Mouse (Mus musculus): ENCODE data around the gene Gm49322. TPM values are rescaled to one million over a fixed set of nuclear protein-coding genes. Genes with fewer than 3 reads are reported as not detected.

The Gm49322 gene
- polyA plus RNA-seq, 1 experiment from 2014 or later, result 1.4 TPM

DNA sequence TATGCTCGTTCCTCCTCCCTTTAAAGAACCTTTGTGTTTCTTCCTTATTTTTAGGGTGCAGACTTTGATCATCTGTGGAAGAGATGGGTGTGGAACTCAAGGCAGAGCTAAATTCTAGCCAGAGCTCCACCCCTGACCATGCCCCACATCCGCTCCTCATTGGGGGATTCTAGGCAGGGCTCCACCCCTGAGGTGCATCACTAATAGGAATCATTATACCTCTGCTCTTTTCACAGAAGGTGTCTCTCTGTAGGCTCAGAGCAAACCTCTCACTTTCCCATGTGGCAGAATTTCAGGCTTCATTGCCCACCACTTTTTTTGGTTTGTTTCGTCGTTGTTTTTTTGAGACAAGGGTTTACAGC lies 53.0 kb downstream of the Gm49322 start:
- 0 out of 2 replicates have a peak overlapping the region, but pooled peaks have one; percentile 4 for H3K27ac ChIP-seq
- DNase-seq (ENCODE audit: low spot score), result no peak

GRCm38 (mm10) chr10:80659213-80659612 lies 53.4 kb downstream of the Gm49322 start:
- H3K27ac ChIP-seq, result 0 out of 2 replicates have a peak overlapping the region, but pooled peaks have one; percentile 4
- H3K9me3 ChIP-seq (replicated peaks; ENCODE audit: low read length), result no peaks in the 10 kb centered on the region
- H3K4me1 ChIP-seq (replicated peaks; ENCODE audit: insufficient read depth, low read length), result peaks cover 34% of the 10 kb centered on the region; the same call in 1 of the 2 replicates
- H3K27me3 ChIP-seq (ENCODE audit: insufficient read depth, low read length), result no peaks in the 10 kb centered on the region
- peak overlapping the region; percentile 44 for H3K4me2 ChIP-seq (ENCODE audit: low read length)
- WGBS, result 13% methylated on average over 10 of the region's 10 CpGs
- DNase-seq (ENCODE audit: low spot score) (peak; percentile 92), ATAC-seq (replicated peaks; ENCODE audit: low FRiP score, low read depth) (no peak)
- peak; percentile 79 for TF ChIP-seq CTCF (IDR thresholded peaks at IDR 0.05; ENCODE audit: low read depth)
- H3K36me3 ChIP-seq (ENCODE audit: insufficient read depth, low read length), result no peaks in the 10 kb centered on the region
- H3K9ac ChIP-seq (ENCODE audit: low read depth, low read length), result no peak overlapping the region
- no peak overlapping the region; the same call in 1 of the 2 replicates for H3K4me3 ChIP-seq (replicated peaks; ENCODE audit: low read depth, low read length)

More for the DNA sequence above, 53.0 kb downstream of the Gm49322 start:
- TF ChIP-seq CTCF (IDR thresholded peaks at IDR 0.05; ENCODE audit: low read depth), result no peak
- H3K4me2 ChIP-seq (ENCODE audit: low read length), result peak overlapping the region; percentile 44; the same call in 1 of the 2 replicates
- WGBS, result 53% methylated on average over 4 of the region's 4 CpGs
- H3K4me1 ChIP-seq (replicated peaks; ENCODE audit: insufficient read depth, low read length), result peaks cover 30% of the 10 kb centered on the region; the same call in 1 of the 2 replicates
- H3K36me3 ChIP-seq (ENCODE audit: insufficient read depth, low read length), result no peaks in the 10 kb centered on the region
- no peak for ATAC-seq (replicated peaks; ENCODE audit: low FRiP score, low read depth)
- no peaks in the 10 kb centered on the region for H3K27me3 ChIP-seq (ENCODE audit: insufficient read depth, low read length)
- H3K9me3 ChIP-seq (replicated peaks; ENCODE audit: low read length), result no peaks in the 10 kb centered on the region
- H3K9ac ChIP-seq (ENCODE audit: low read depth, low read length), result no peak overlapping the region
- no peak overlapping the region for H3K4me3 ChIP-seq (replicated peaks; ENCODE audit: low read depth, low read length)

DNA sequence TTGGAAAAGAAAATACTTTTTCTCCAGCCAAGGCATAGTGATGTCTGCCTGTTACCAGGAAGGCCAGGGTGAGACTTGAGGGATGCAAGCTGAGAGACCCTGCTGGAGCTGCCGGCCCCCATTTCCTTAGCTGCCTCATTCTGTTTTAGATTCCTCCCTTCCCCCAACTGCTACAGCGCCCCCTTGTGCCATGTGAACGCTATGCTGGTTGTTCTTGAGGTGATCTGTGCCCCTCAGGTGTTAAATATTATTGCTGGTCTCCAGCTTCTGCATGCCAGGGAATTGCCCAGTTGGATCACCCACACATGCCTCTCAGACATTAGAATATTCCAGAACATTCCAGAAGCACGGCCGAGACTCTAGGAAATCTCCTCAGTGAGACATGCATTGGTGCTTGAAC lies 55.3 kb downstream of the Gm49322 start:
- ATAC-seq (replicated peaks; ENCODE audit: low FRiP score, low read depth) (no peak), DNase-seq (ENCODE audit: low spot score) (peak; percentile 78)
- no peak overlapping the region for H3K9ac ChIP-seq (ENCODE audit: low read depth, low read length)
- TF ChIP-seq CTCF (IDR thresholded peaks at IDR 0.05; ENCODE audit: low read depth), result peak; percentile 78
- no peaks in the 10 kb centered on the region for H3K27me3 ChIP-seq (ENCODE audit: insufficient read depth, low read length)
- no peak overlapping the region for H3K4me2 ChIP-seq (ENCODE audit: low read length)
- peaks cover 39% of the 10 kb centered on the region for H3K4me1 ChIP-seq (replicated peaks; ENCODE audit: insufficient read depth, low read length)
- H3K4me3 ChIP-seq (replicated peaks; ENCODE audit: low read depth, low read length), result no peak overlapping the region
- H3K9me3 ChIP-seq (replicated peaks; ENCODE audit: low read length), result no peaks in the 10 kb centered on the region
- peaks cover under 1% of the 10 kb centered on the region for H3K36me3 ChIP-seq (ENCODE audit: insufficient read depth, low read length)
- WGBS, result 25% methylated on average over 5 of the region's 5 CpGs
- no peak overlapping the region for H3K27ac ChIP-seq

DNA sequence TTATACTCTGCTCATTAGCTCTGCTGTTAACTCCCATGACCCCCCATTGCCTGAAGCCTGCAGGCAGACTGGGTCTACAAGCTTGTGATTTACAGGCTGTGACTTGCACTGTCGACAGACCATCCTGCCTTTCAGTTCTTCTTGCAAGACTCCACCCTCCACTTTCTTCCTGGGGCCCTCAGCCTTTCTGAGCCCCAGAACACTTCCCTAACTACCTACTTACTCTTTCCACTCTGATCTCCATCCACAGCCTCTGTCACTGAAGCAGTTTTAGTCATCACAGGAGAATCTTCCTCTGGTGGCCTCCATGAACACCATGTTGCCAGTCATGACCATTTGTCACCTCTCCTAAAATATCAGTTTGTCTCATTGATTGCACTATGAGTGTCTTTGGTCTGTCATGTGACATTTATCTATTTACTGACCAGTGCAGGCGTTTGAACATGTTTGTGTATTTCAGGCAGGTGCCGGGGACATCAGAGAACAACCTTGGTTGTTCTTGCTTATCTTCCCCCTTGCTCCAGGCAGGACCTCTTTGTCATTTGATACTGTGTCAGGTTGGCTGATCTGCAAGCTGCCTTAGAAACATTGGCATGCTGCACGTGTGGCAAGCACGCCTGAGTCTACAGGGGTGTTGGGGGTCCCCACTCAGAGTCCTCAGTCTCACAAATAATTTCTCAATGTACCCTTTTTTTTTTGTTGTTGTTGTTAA lies 57.8 kb downstream of the Gm49322 start:
- Histone ChIP-seq H3K27ac (peak overlapping the region; percentile 93), H3K4me1 (replicated peaks; ENCODE audit: insufficient read depth, low read length) (peaks cover 42% of the 10 kb centered on the region), H3K9ac (ENCODE audit: low read depth, low read length) (0 out of 2 replicates have a peak overlapping the region, but pooled peaks have one; percentile 27), H3K36me3 (ENCODE audit: insufficient read depth, low read length) (peaks cover 22% of the 10 kb centered on the region), H3K27me3 (ENCODE audit: insufficient read depth, low read length) (no peaks in the 10 kb centered on the region), H3K9me3 (replicated peaks; ENCODE audit: low read length) (no peaks in the 10 kb centered on the region), H3K4me2 (ENCODE audit: low read length) (no peak overlapping the region), H3K4me3 (replicated peaks; ENCODE audit: low read depth, low read length) (no peak overlapping the region)
- DNase-seq (ENCODE audit: low spot score) (no peak), ATAC-seq (replicated peaks; ENCODE audit: low FRiP score, low read depth) (no peak)
- 31% methylated on average over 5 of the region's 5 CpGs for WGBS
- no peak for TF ChIP-seq CTCF (IDR thresholded peaks at IDR 0.05; ENCODE audit: low read depth)

DNA sequence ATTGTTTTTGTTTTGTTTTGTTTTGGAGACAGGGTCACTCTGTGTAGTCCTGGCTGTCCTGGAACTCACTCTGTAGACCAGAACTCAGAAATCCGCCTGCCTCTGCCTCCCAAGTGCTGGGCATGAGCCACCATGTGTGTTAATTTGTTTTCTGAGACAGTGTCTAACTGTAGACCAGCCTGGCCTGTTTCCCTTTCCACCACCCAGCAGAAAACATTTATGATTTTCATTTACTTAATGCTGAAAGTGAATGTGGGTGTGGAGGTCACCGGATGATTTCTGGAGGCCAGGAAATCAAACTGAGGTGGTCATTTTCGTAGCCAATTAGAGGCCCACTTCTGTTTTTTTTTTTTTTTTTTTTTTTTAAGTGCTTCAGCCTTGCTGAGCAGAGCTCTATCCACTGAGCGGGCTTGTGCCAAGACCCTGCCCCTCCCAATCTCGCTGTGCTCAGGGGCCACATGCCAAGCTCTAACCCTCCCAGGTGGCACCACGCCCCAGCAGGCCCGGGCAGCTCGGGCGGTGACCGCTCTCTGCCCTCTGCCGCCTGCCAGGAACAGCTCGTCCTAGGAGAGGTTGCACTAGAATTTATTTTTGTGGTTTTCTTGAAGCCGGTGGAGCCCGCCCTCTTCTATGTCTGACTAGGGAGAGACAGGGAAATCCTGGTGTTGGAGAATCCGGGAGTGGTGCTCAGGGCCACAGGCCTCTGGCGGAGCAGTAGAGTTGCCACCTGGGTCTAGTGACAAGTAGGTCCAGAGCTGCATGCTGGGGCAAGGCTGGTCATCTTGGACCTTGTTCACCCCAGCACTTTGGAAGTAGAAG lies 58.6 kb downstream of the Gm49322 start:
- peak; percentile 93 for DNase-seq (ENCODE audit: low spot score)
- H3K27me3 ChIP-seq (ENCODE audit: insufficient read depth, low read length), result no peaks in the 10 kb centered on the region
- H3K27ac ChIP-seq, result peak overlapping the region; percentile 93
- H3K4me3 ChIP-seq (replicated peaks; ENCODE audit: low read depth, low read length), result 0 out of 2 replicates have a peak overlapping the region, but pooled peaks have one; percentile 11
- TF ChIP-seq CTCF (IDR thresholded peaks at IDR 0.05; ENCODE audit: low read depth), result peak; percentile 12; the same call in 1 of the 2 replicates
- peaks cover 29% of the 10 kb centered on the region for H3K36me3 ChIP-seq (ENCODE audit: insufficient read depth, low read length)
- peaks cover 39% of the 10 kb centered on the region for H3K4me1 ChIP-seq (replicated peaks; ENCODE audit: insufficient read depth, low read length)
- peak; percentile 77 for ATAC-seq (replicated peaks; ENCODE audit: low FRiP score, low read depth)
- H3K9ac ChIP-seq (ENCODE audit: low read depth, low read length), result peak overlapping the region; percentile 24; the same call in 1 of the 2 replicates
- 8% methylated on average over 16 of the region's 16 CpGs for WGBS
- peak overlapping the region; percentile 44 for H3K4me2 ChIP-seq (ENCODE audit: low read length)
- H3K9me3 ChIP-seq (replicated peaks; ENCODE audit: low read length), result no peaks in the 10 kb centered on the region

DNA sequence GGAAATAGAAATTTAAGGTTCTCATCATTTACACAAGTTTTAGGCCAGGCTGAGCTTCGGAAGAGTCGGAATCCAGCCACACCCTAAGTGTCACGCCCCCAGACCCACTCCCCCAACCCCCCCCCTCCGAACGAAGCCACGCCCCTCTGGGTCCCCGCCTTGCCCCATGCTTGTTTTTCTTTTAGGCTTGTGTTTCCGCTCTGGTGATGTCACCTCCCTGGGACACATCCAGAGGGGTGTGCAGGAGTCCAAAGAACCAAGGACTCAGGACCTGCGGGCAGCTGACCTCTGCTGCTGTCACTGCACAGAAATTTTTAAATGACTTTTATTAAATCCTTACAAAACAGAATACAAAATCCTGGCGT lies 59.2 kb downstream of the Gm49322 start:
- peak overlapping the region; percentile 44 for H3K4me2 ChIP-seq (ENCODE audit: low read length)
- 0 out of 2 replicates have a peak overlapping the region, but pooled peaks have one; percentile 11 for H3K4me3 ChIP-seq (replicated peaks; ENCODE audit: low read depth, low read length)
- peak; percentile 85 for DNase-seq (ENCODE audit: low spot score)
- no peaks in the 10 kb centered on the region for H3K9me3 ChIP-seq (replicated peaks; ENCODE audit: low read length)
- no peaks in the 10 kb centered on the region for H3K27me3 ChIP-seq (ENCODE audit: insufficient read depth, low read length)
- WGBS, result 9% methylated on average over 10 of the region's 10 CpGs
- peaks cover 35% of the 10 kb centered on the region for H3K36me3 ChIP-seq (ENCODE audit: insufficient read depth, low read length)
- H3K27ac ChIP-seq, result peak overlapping the region; percentile 93
- peaks cover 39% of the 10 kb centered on the region for H3K4me1 ChIP-seq (replicated peaks; ENCODE audit: insufficient read depth, low read length)
- no peak for TF ChIP-seq CTCF (IDR thresholded peaks at IDR 0.05; ENCODE audit: low read depth)
- no peak overlapping the region for H3K9ac ChIP-seq (ENCODE audit: low read depth, low read length)
- peak; percentile 52 for ATAC-seq (replicated peaks; ENCODE audit: low FRiP score, low read depth)

Small RNA genes lying within 50 kb of the gene (microRNA-seq; reads per million reads assigned to microRNA genes)
- not detected for gene Mir6912

Other genes with a start within 250 kb of the Gm49322 start
- 0.51 and 1.0 TPM in 2 replicates for gene Plk5, start 249.6 kb upstream of the Gm49322 start, polyA plus RNA-seq (2015; fragmentation: Nextera tagmentation; extraction: Ambion mirVana)
- gene Mex3d, start 218.4 kb upstream of the Gm49322 start, polyA plus RNA-seq (2015; fragmentation: Nextera tagmentation; extraction: Ambion mirVana), result 6.6 and 7.8 TPM in 2 replicates
- gene Mbd3, start 206.5 kb upstream of the Gm49322 start, polyA plus RNA-seq (2015; fragmentation: Nextera tagmentation; extraction: Ambion mirVana), result 163 and 165 TPM in 2 replicates
- gene Uqcr11, start 199.2 kb upstream of the Gm49322 start, polyA plus RNA-seq (2015; fragmentation: Nextera tagmentation; extraction: Ambion mirVana), result 1,117 and 1,253 TPM in 2 replicates
- 76.4 and 83.7 TPM in 2 replicates for gene Tcf3, start 172.4 kb upstream of the Gm49322 start, polyA plus RNA-seq (2015; fragmentation: Nextera tagmentation; extraction: Ambion mirVana)
- not detected in 2 replicates for gene Onecut3, start 111.2 kb upstream of the Gm49322 start, polyA plus RNA-seq (2015; fragmentation: Nextera tagmentation; extraction: Ambion mirVana)
- 0.09 and 0.16 TPM in 2 replicates for gene Atp8b3, start 66.9 kb upstream of the Gm49322 start, polyA plus RNA-seq (2015; fragmentation: Nextera tagmentation; extraction: Ambion mirVana)
- 16.8 and 17.3 TPM in 2 replicates for gene Rexo1, start 44.5 kb upstream of the Gm49322 start, polyA plus RNA-seq (2015; fragmentation: Nextera tagmentation; extraction: Ambion mirVana)
- gene Klf16, start 28.7 kb upstream of the Gm49322 start, polyA plus RNA-seq (2015; fragmentation: Nextera tagmentation; extraction: Ambion mirVana), result 8.1 and 8.8 TPM in 2 replicates
- 104 and 121 TPM in 2 replicates for gene Abhd17a, start 15.7 kb upstream of the Gm49322 start, polyA plus RNA-seq (2015; fragmentation: Nextera tagmentation; extraction: Ambion mirVana)
- gene Scamp4, start 3.1 kb upstream of the Gm49322 start, polyA plus RNA-seq (2015; fragmentation: Nextera tagmentation; extraction: Ambion mirVana), result 80.7 and 87.2 TPM in 2 replicates
- 5.0 and 6.1 TPM in 2 replicates for gene Adat3, start 3.1 kb upstream of the Gm49322 start, polyA plus RNA-seq (2015; fragmentation: Nextera tagmentation; extraction: Ambion mirVana)
- gene Csnk1g2, start 16.8 kb downstream of the Gm49322 start, polyA plus RNA-seq (2015; fragmentation: Nextera tagmentation; extraction: Ambion mirVana), result 137 and 139 TPM in 2 replicates
- 62.7 and 64.5 TPM in 2 replicates for gene Btbd2, start 51.0 kb downstream of the Gm49322 start, polyA plus RNA-seq (2015; fragmentation: Nextera tagmentation; extraction: Ambion mirVana)
- gene Mknk2, start 72.1 kb downstream of the Gm49322 start, polyA plus RNA-seq (2015; fragmentation: Nextera tagmentation; extraction: Ambion mirVana), result 75.8 and 85.5 TPM in 2 replicates
- 22.3 and 26.7 TPM in 2 replicates for gene Mob3a, start 96.0 kb downstream of the Gm49322 start, polyA plus RNA-seq (2015; fragmentation: Nextera tagmentation; extraction: Ambion mirVana)
- gene Izumo4, start 96.2 kb downstream of the Gm49322 start, polyA plus RNA-seq (2015; fragmentation: Nextera tagmentation; extraction: Ambion mirVana), result 22.4 and 24.5 TPM in 2 replicates
- gene Ap3d1, start 136.2 kb downstream of the Gm49322 start, polyA plus RNA-seq (2015; fragmentation: Nextera tagmentation; extraction: Ambion mirVana), result 54.2 and 58.3 TPM in 2 replicates
- gene Dot1l, start 149.2 kb downstream of the Gm49322 start, polyA plus RNA-seq (2015; fragmentation: Nextera tagmentation; extraction: Ambion mirVana), result 9.7 and 9.9 TPM in 2 replicates
- gene Sf3a2, start 192.2 kb downstream of the Gm49322 start, polyA plus RNA-seq (2015; fragmentation: Nextera tagmentation; extraction: Ambion mirVana), result 57.1 and 61.9 TPM in 2 replicates
- 83.7 and 86.6 TPM in 2 replicates for gene Plekhj1, start 192.6 kb downstream of the Gm49322 start, polyA plus RNA-seq (2015; fragmentation: Nextera tagmentation; extraction: Ambion mirVana)
- 0.09 TPM in 1 of 2 replicates, not detected in the other for gene Amh, start 199.2 kb downstream of the Gm49322 start, polyA plus RNA-seq (2015; fragmentation: Nextera tagmentation; extraction: Ambion mirVana)
- 4.0 and 4.6 TPM in 2 replicates for gene Jsrp1, start 207.5 kb downstream of the Gm49322 start, polyA plus RNA-seq (2015; fragmentation: Nextera tagmentation; extraction: Ambion mirVana)
- 1,422 and 1,480 TPM in 2 replicates for gene Oaz1, start 220.6 kb downstream of the Gm49322 start, polyA plus RNA-seq (2015; fragmentation: Nextera tagmentation; extraction: Ambion mirVana)
- 0.61 and 0.89 TPM in 2 replicates for gene Lingo3, start 238.0 kb downstream of the Gm49322 start, polyA plus RNA-seq (2015; fragmentation: Nextera tagmentation; extraction: Ambion mirVana)
- 269 and 270 TPM in 2 replicates for gene Lsm7, start 249.2 kb downstream of the Gm49322 start, polyA plus RNA-seq (2015; fragmentation: Nextera tagmentation; extraction: Ambion mirVana)
- 34.3 and 36.1 TPM in 2 replicates for gene Sppl2b, start 249.3 kb downstream of the Gm49322 start, polyA plus RNA-seq (2015; fragmentation: Nextera tagmentation; extraction: Ambion mirVana)

Data from kidney, postnatal 0 days (tissue).